Mouse (Mus musculus) MEL (cell line): ENCODE results near the gene Pde6b. TPM values are rescaled to one million over a fixed set of nuclear protein-coding genes. Genes with fewer than 3 reads are reported as not detected.

Experiments used
- polyA plus RNA-seq, 2 experiments: library from polyadenylated mRNA; stranded (reverse) in 1 of 2; unstranded in 1 of 2; fragments of >175 nt in 1 of 2; fragments of >200 nt in 1 of 2; gene quantifications; 2 replicates each; pipeline versions ENCODE4 v1.2.1 to v1.2.4; 2012; ENCODE audit warnings: low replicate concordance in 2 of 2, low read depth in 1 of 2; ENCODE audit not compliant: insufficient read length in 2 of 2, insufficient read depth in 1 of 2, missing spikeins in 1 of 2
- total RNA-seq: library from RNA; depleted of rRNA; stranded (reverse); fragments of 300-350 nt; gene quantifications from 2 replicates; pipeline ENCODE4 v1.2.3, GENCODE M21; 2012; rRNA removed

Gene Pde6b
- total and polyA plus RNA-seq, 3 experiments, result 0.07 to 0.12 TPM; not detected in 1

Other genes with a start within 250 kb of the Pde6b start
- gene Dr1, start 119.5 kb upstream of the Pde6b start, total RNA-seq, result 32.5 and 36.3 TPM in 2 replicates
- 10 to 100 TPM in 1 of 2 experiments, not detected in 1; 47.2 TPM for gene Dr1, start 119.5 kb upstream of the Pde6b start, polyA plus RNA-seq
- 8.9 and 11.2 TPM in 2 replicates for gene Pigg, start 75.8 kb upstream of the Pde6b start, total RNA-seq
- 1 to 10 TPM in 1 of 2 experiments, not detected in 1; 6.7 TPM for gene Pigg, start 75.8 kb upstream of the Pde6b start, polyA plus RNA-seq
- gene Gm42517, start 20.5 kb upstream of the Pde6b start, total RNA-seq, result not detected in 2 replicates
- not detected for gene Gm42517, start 20.5 kb upstream of the Pde6b start, polyA plus RNA-seq
- 793 and 801 TPM in 2 replicates for gene Atp5k, start 46.1 kb downstream of the Pde6b start, total RNA-seq
- 100 to 1,000 TPM in 1 of 2 experiments, not detected in 1; 329 TPM for gene Atp5k, start 46.1 kb downstream of the Pde6b start, polyA plus RNA-seq
- gene Mfsd7a, start 60.5 kb downstream of the Pde6b start, total RNA-seq, result not detected in 2 replicates
- gene Mfsd7a, start 60.5 kb downstream of the Pde6b start, polyA plus RNA-seq, result not detected
- gene Pcgf3, start 72.8 kb downstream of the Pde6b start, total RNA-seq, result 7.3 and 7.4 TPM in 2 replicates
- gene Pcgf3, start 72.8 kb downstream of the Pde6b start, polyA plus RNA-seq, result 10 to 100 TPM in 1 of 2 experiments, not detected in 1; 26.4 TPM
- gene Cplx1, start 161.6 kb downstream of the Pde6b start, total RNA-seq, result not detected in 2 replicates
- gene Cplx1, start 161.6 kb downstream of the Pde6b start, polyA plus RNA-seq, result not detected
- 48.5 and 54.9 TPM in 2 replicates for gene Gak, start 241.4 kb downstream of the Pde6b start, total RNA-seq
- gene Gak, start 241.4 kb downstream of the Pde6b start, polyA plus RNA-seq, result 10 to 100 TPM in 1 of 2 experiments, not detected in 1; 76.4 TPM
- 19.3 and 22.1 TPM in 2 replicates for gene Tmem175, start 241.4 kb downstream of the Pde6b start, total RNA-seq
- gene Tmem175, start 241.4 kb downstream of the Pde6b start, polyA plus RNA-seq, result 10 to 100 TPM in 1 of 2 experiments, not detected in 1; 39.2 TPM